ENCODE assay signal across 9 mouse cellular contexts in the genomic region with DNA sequence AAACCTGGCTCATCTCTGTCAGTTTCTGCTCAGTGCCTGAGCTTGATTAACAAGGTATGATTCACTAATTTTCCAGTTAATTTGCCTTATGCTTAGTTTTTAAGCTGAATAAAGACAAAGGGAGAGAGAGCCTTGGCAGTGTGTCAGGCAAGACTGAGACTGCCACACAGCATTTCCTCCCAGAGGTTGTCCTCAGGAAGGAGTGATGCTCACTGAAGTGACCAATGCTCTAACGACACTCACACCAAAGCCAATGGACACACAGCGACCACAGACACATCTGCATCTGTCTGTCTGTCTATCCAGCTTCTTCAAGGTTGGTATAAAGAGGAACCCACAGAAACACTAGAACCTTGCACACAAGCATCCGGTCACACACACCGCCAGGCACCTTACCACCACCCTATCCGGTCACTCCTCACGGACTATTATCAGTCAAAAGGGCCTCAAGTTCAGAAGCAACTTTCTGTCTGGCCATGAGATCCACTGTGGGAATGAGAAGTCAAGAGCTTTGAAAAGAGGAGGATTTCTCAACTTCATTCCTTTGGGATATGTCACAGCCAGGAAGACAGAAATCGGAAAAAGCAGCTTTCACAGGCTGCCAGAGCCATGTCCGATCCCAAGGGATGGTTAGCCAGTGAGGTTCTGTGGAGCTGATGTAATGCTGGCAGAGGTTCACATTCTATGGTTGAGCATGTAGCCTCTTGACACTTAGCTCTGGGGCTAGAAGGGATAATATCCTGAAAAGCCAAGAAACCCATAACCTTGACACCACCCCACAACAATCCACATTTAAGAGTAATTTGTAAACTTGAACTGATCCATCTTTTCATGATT.
DNase-seq lines count a peak whose midpoint lies in the region; ATAC-seq and TF ChIP-seq lines count a peak whose summit lies in the region.
"Had no signal": no experiment of that assay in that cellular context is flagged by ENCODE, and none has a peak within 500 bp of the region (broad histone marks: within the 10 kb centered on the region; RNA-seq: fewer than 3 reads in every experiment).

No protein-coding gene starts in this region.

- no peak for TF ChIP-seq EP300 in liver, postnatal 0 days (IDR thresholded peaks at IDR 0.05; ENCODE audit: low read depth)

- H3K9ac ChIP-seq in liver, postnatal 0 days (replicated peaks) = no peak overlapping the region
- H3K9ac ChIP-seq in liver, embryonic 12.5 days = no peak overlapping the region
- H3K9ac ChIP-seq in embryonic facial prominence, embryonic 15.5 days = no peak overlapping the region
- no peak overlapping the region for H3K9ac ChIP-seq in intestine, embryonic 15.5 days

- no peaks in the 10 kb centered on the region for H3K27me3 ChIP-seq in liver, postnatal 0 days (ENCODE audit: insufficient read depth, low read length)
- H3K27me3 ChIP-seq in liver, embryonic 12.5 days (replicated peaks) = no peaks in the 10 kb centered on the region
- H3K27me3 ChIP-seq in embryonic facial prominence, embryonic 15.5 days = no peaks in the 10 kb centered on the region
- H3K27me3 ChIP-seq in intestine, embryonic 15.5 days (replicated peaks) = no peaks in the 10 kb centered on the region
- H3K27me3 ChIP-seq: megakaryocyte, embryonic 14.5 days had no signal

- H3K4me3 ChIP-seq in liver, postnatal 0 days (ENCODE audit: low read depth, low read length) = no peak overlapping the region
- no peak overlapping the region for H3K4me3 ChIP-seq in liver, embryonic 12.5 days
- no peak overlapping the region for H3K4me3 ChIP-seq in embryonic facial prominence, embryonic 15.5 days (replicated peaks)
- H3K4me3 ChIP-seq in intestine, embryonic 15.5 days (replicated peaks) = no peak overlapping the region
- H3K4me3 ChIP-seq: megakaryocyte, embryonic 14.5 days had no signal

- no peak for ATAC-seq in liver, postnatal 0 days
- no peak for ATAC-seq in liver, embryonic 12.5 days
- ATAC-seq in embryonic facial prominence, embryonic 15.5 days (ENCODE audit: insufficient number of reproducible peaks, low FRiP score, low TSS enrichment, low read depth) = no peak
- ATAC-seq in intestine, embryonic 15.5 days = 0 out of 2 replicates have a peak, but pooled peaks have one; percentile 28
- no peak for ATAC-seq in erythroid progenitor cell, adult 5-6 weeks (replicated peaks; ENCODE audit: low FRiP score, poor library complexity, severe bottlenecking)

- 0 out of 2 replicates have a peak overlapping the region, but pooled peaks have one; percentile 11 for H3K27ac ChIP-seq in liver, postnatal 0 days (ENCODE audit: low read depth)
- no peak overlapping the region for H3K27ac ChIP-seq in liver, embryonic 12.5 days
- H3K27ac ChIP-seq in embryonic facial prominence, embryonic 15.5 days (replicated peaks) = peak overlapping the region; percentile 65
- H3K27ac ChIP-seq in intestine, embryonic 15.5 days = peak overlapping the region; percentile 14; the same call in 1 of the 2 replicates

- no peak for TF ChIP-seq CTCF in liver, postnatal 0 days (IDR thresholded peaks at IDR 0.05; ENCODE audit: low read depth)

- 81% methylated on average over 8 of the region's 8 CpGs for WGBS in liver, postnatal 0 days (ENCODE audit: insufficient replicate concordance)
- 74% methylated on average over 8 of the region's 8 CpGs for WGBS in liver, embryonic 12.5 days (ENCODE audit: insufficient replicate concordance)
- WGBS in embryonic facial prominence, embryonic 15.5 days = 75% methylated on average over 8 of the region's 8 CpGs
- 75% methylated on average over 8 of the region's 8 CpGs for WGBS in intestine, embryonic 15.5 days

- H3K4me1 ChIP-seq in liver, postnatal 0 days (ENCODE audit: insufficient read depth) = no peaks in the 10 kb centered on the region
- H3K4me1 ChIP-seq in liver, embryonic 12.5 days = no peaks in the 10 kb centered on the region
- H3K4me1 ChIP-seq in embryonic facial prominence, embryonic 15.5 days = peaks cover 39% of the 10 kb centered on the region
- peaks cover 19% of the 10 kb centered on the region; the same call in 1 of the 2 replicates for H3K4me1 ChIP-seq in intestine, embryonic 15.5 days (replicated peaks)

- DNase-seq in liver, postnatal 0 days = no peak
- peak; percentile 53 to 78 for DNase-seq in lung, postnatal 4 days
- no peak for DNase-seq in thymus, adult 18-20 months
- no peak for DNase-seq in spleen, postnatal 36 days (ENCODE audit: low spot score in 2 of 2)

- H3K36me3 ChIP-seq in liver, postnatal 0 days (replicated peaks; ENCODE audit: insufficient read depth, low read length) = no peaks in the 10 kb centered on the region
- H3K36me3 ChIP-seq in liver, embryonic 12.5 days = no peaks in the 10 kb centered on the region
- no peaks in the 10 kb centered on the region for H3K36me3 ChIP-seq in embryonic facial prominence, embryonic 15.5 days
- H3K36me3 ChIP-seq in intestine, embryonic 15.5 days = no peaks in the 10 kb centered on the region

- no peaks in the 10 kb centered on the region for H3K9me3 ChIP-seq in liver, postnatal 0 days (ENCODE audit: low read length)
- H3K9me3 ChIP-seq in liver, embryonic 12.5 days (replicated peaks) = no peaks in the 10 kb centered on the region
- H3K9me3 ChIP-seq in embryonic facial prominence, embryonic 15.5 days (replicated peaks) = no peaks in the 10 kb centered on the region
- no peaks in the 10 kb centered on the region for H3K9me3 ChIP-seq in intestine, embryonic 15.5 days
- H3K9me3 ChIP-seq: megakaryocyte, embryonic 14.5 days had no signal

- no peak overlapping the region for H3K4me2 ChIP-seq in liver, postnatal 0 days (ENCODE audit: low read depth, low read length)
- no peak overlapping the region for H3K4me2 ChIP-seq in liver, embryonic 12.5 days
- H3K4me2 ChIP-seq in embryonic facial prominence, embryonic 15.5 days (replicated peaks) = no peak overlapping the region
- H3K4me2 ChIP-seq in intestine, embryonic 15.5 days (replicated peaks) = no peak overlapping the region

Comparison
In these comparisons a context has a peak if more than half of its experiments do, and no peak if none do; other contexts are left out.
1. DNase-seq: peak in lung, postnatal 4 days (2 of 2); none in liver, postnatal 0 days (single experiment), thymus, adult 18-20 months (0 of 2) and spleen, postnatal 36 days (0 of 2).